Mouse (Mus musculus): ENCODE data around the gene Timm29. TPM values are rescaled to one million over a fixed set of nuclear protein-coding genes. Genes with fewer than 3 reads are reported as not detected.

The Timm29 gene
- polyA plus RNA-seq, 1 experiment: 1.2 TPM

DNA sequence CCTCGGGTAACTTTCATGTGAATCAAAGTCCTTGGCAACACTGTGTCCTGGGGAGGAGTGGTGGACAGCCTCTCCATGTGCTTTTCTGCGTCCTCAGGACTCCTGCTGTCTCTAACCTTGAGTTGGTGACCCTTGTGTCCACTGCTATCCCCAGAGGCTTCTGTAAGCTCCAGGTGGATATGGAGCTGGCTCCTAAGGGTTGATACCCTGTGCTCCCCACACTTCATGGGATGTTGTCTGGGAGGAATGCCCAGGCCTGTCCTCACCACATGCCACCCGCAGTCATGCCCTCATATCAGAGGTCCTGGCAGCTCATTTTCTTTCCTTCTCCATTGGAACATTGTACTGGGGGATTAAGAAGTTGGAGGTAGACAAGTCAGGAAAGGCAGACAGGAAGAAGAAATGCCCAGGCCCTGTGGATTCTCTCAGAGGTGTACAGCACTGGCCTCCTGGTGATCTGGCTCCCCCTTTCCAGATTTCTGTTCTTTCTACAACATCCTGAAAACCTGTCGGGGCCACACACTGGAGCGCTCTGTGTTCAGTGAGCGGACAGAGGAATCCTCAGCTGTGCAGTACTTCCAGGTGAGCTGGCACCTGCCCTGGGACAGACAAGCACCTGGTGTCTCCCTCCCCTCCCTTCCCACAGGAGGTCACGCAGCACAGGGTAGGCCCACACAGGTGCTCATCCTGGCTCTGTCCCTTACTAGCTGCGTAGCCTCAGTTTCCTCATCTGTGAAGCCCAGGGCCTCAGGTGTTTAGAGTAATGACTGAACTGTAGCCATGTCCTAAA is 18.3 kb upstream of the Timm29 start:
- no peaks in the 10 kb centered on the region for H3K9me3 ChIP-seq (ENCODE audit: control insufficient read depth, low read length)
- H3K4me3 ChIP-seq (replicated peaks): no peak overlapping the region
- H3K36me3 ChIP-seq (ENCODE audit: control insufficient read depth): peaks cover 96% of the 10 kb centered on the region
- no peaks in the 10 kb centered on the region for H3K27me3 ChIP-seq (ENCODE audit: control insufficient read depth)
- TF ChIP-seq GATA1 (IDR thresholded peaks at IDR 0.05; ENCODE audit: low read length): no peak
- TF ChIP-seq TAL1 (IDR thresholded peaks at IDR 0.05; ENCODE audit: low read length): no peak
- H3K4me1 ChIP-seq (ENCODE audit: control insufficient read depth): peaks cover 6% of the 10 kb centered on the region; the same call in 1 of the 2 replicates

DNA sequence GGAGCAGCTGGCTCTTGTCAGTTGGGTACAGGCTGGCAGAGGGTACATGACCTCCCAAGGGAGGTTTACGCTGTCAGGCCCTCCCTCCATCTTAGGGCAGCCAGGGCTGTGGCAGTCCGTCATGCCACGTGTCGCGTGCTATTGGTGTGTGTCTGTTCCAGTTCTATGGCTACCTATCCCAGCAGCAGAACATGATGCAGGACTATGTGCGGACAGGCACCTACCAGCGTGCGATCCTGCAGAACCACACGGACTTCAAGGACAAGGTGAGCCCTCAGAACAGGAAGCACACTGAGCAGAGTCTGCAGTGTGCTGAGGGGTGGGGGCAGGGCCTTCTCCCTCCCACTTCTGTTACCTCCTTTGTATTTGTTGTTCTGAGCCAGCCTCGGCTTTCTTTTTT is 17.3 kb upstream of the Timm29 start:
- TF ChIP-seq GATA1 (IDR thresholded peaks at IDR 0.05; ENCODE audit: low read length) (no peak), TAL1 (IDR thresholded peaks at IDR 0.05; ENCODE audit: low read length) (no peak)
- no peak overlapping the region for H3K4me3 ChIP-seq (replicated peaks)
- H3K4me1 ChIP-seq (ENCODE audit: control insufficient read depth): peaks cover 6% of the 10 kb centered on the region; the same call in 1 of the 2 replicates
- H3K9me3 ChIP-seq (ENCODE audit: control insufficient read depth, low read length): no peaks in the 10 kb centered on the region
- H3K36me3 ChIP-seq (ENCODE audit: control insufficient read depth): peaks cover 97% of the 10 kb centered on the region
- H3K27me3 ChIP-seq (ENCODE audit: control insufficient read depth): no peaks in the 10 kb centered on the region

DNA sequence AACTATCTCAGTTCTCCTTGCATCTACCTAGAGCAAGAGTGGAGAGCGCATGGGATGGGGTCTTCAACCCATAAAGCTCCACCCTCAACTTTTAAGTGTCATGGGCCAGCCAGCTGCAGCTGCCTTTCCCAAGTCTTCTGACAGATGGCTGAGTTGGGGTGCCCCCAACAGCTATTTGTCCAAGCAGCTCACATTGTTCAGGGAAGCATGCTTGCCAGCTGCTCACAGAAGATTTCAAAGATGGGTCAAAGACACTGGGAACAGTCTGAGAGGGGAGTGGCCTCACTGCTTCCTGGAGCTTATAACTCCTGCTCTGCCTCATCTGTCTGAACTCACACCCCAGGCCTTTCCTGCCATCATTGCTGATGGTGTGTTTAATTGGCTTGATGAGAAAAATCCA is 16.2 kb upstream of the Timm29 start:
- H3K9me3 ChIP-seq (ENCODE audit: control insufficient read depth, low read length): no peaks in the 10 kb centered on the region
- H3K4me1 ChIP-seq (ENCODE audit: control insufficient read depth): peaks cover 6% of the 10 kb centered on the region; the same call in 1 of the 2 replicates
- TF ChIP-seq GATA1 (IDR thresholded peaks at IDR 0.05; ENCODE audit: low read length) (no peak), TAL1 (IDR thresholded peaks at IDR 0.05; ENCODE audit: low read length) (no peak)
- H3K4me3 ChIP-seq (replicated peaks): no peak overlapping the region
- peaks cover 98% of the 10 kb centered on the region for H3K36me3 ChIP-seq (ENCODE audit: control insufficient read depth)
- no peaks in the 10 kb centered on the region for H3K27me3 ChIP-seq (ENCODE audit: control insufficient read depth)

GRCm38 (mm10) chr9:21578226-21578625 is 14.3 kb upstream of the Timm29 start:
- peaks cover 98% of the 10 kb centered on the region for H3K36me3 ChIP-seq (ENCODE audit: control insufficient read depth)
- TF ChIP-seq GATA1 (IDR thresholded peaks at IDR 0.05; ENCODE audit: low read length): no peak
- no peak for TF ChIP-seq TAL1 (IDR thresholded peaks at IDR 0.05; ENCODE audit: low read length)

GRCm38 (mm10) chr9:21585401-21585800 is 7.1 kb upstream of the Timm29 start:
- Histone ChIP-seq H3K27me3 (ENCODE audit: control insufficient read depth) (no peaks in the 10 kb centered on the region), H3K4me1 (ENCODE audit: control insufficient read depth) (peaks cover 2% of the 10 kb centered on the region; the same call in 1 of the 2 replicates), H3K4me3 (replicated peaks) (no peak overlapping the region), H3K36me3 (ENCODE audit: control insufficient read depth) (peaks cover 99% of the 10 kb centered on the region), H3K9me3 (ENCODE audit: control insufficient read depth, low read length) (no peaks in the 10 kb centered on the region)
- TF ChIP-seq TAL1 (IDR thresholded peaks at IDR 0.05; ENCODE audit: low read length): no peak
- no peak for TF ChIP-seq GATA1 (IDR thresholded peaks at IDR 0.05; ENCODE audit: low read length)

More at GRCm38 (mm10) chr9:21578226-21578625, 14.3 kb upstream of the Timm29 start:
- no peaks in the 10 kb centered on the region for H3K9me3 ChIP-seq (ENCODE audit: control insufficient read depth, low read length)
- no peaks in the 10 kb centered on the region for H3K27me3 ChIP-seq (ENCODE audit: control insufficient read depth)
- peaks cover 6% of the 10 kb centered on the region; the same call in 1 of the 2 replicates for H3K4me1 ChIP-seq (ENCODE audit: control insufficient read depth)
- H3K4me3 ChIP-seq (replicated peaks): no peak overlapping the region

DNA sequence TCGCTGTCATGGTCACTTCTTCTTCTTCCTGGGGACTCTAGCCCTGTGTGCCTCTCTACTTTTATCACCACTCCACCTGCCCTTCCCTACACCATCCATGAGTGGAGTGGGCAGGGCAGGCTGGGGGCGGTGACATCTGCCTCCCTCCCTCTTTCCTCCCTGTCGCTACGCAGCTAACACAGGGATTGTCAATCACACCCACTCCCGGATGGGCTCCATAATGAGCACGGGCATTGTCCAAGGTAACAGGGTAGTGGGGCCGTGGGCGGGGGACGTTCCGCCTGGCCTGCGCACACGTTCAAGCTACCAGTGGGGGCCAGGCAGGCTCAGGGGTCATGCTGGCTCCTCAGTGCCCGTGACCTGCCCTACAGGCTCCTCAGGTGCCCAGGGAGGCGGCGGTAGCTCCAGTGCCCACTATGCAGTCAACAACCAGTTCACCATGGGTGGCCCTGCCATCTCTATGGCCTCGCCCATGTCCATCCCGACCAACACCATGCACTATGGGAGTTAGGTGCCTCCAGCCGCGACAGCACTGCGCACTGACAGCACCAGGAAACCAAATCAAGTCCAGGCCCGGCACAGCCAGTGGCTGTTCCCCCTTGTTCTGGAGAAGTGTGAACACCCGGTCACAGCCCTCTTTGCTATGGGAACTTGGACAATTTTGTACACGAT is 4.7 kb upstream of the Timm29 start:
- Histone ChIP-seq H3K4me1 (ENCODE audit: control insufficient read depth) (peaks cover 16% of the 10 kb centered on the region), H3K9me3 (ENCODE audit: control insufficient read depth, low read length) (no peaks in the 10 kb centered on the region), H3K36me3 (ENCODE audit: control insufficient read depth) (peaks cover 84% of the 10 kb centered on the region), H3K27me3 (ENCODE audit: control insufficient read depth) (no peaks in the 10 kb centered on the region), H3K4me3 (replicated peaks) (no peak overlapping the region)
- TF ChIP-seq TAL1 (IDR thresholded peaks at IDR 0.05; ENCODE audit: low read length): no peak
- no peak for TF ChIP-seq GATA1 (IDR thresholded peaks at IDR 0.05; ENCODE audit: low read length)

GRCm38 (mm10) chr9:21588350-21588749 is 4.2 kb upstream of the Timm29 start:
- no peak overlapping the region for H3K4me3 ChIP-seq (replicated peaks)

DNA sequence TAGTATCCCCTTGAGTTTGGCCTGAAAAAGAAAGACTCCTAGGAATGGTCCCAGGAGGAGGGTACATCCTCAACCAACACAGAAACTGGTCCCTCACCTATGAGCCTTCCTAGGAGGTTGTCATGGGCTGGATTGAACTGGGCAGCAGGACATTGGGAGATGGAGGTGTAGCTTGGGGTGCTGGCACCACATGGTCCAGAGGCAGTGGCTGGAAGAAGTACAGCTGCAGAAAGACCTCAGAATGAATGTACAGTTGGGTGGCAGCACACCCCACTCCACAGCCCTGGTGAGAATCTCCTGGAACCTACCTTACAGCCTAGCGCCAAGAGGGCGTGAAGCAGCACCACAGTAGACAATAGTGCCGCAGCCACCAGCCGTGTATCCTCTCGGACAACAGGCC is 3.0 kb upstream of the Timm29 start:
- H3K36me3 ChIP-seq (ENCODE audit: control insufficient read depth): peaks cover 77% of the 10 kb centered on the region
- peaks cover 34% of the 10 kb centered on the region for H3K4me1 ChIP-seq (ENCODE audit: control insufficient read depth)

More at GRCm38 (mm10) chr9:21588350-21588749, 4.2 kb upstream of the Timm29 start:
- no peaks in the 10 kb centered on the region for H3K9me3 ChIP-seq (ENCODE audit: control insufficient read depth, low read length)
- TF ChIP-seq TAL1 (IDR thresholded peaks at IDR 0.05; ENCODE audit: low read length): no peak
- TF ChIP-seq GATA1 (IDR thresholded peaks at IDR 0.05; ENCODE audit: low read length): no peak
- peaks cover 22% of the 10 kb centered on the region for H3K4me1 ChIP-seq (ENCODE audit: control insufficient read depth)
- peaks cover 78% of the 10 kb centered on the region for H3K36me3 ChIP-seq (ENCODE audit: control insufficient read depth)
- H3K27me3 ChIP-seq (ENCODE audit: control insufficient read depth): no peaks in the 10 kb centered on the region

More for the DNA sequence above, 3.0 kb upstream of the Timm29 start:
- no peaks in the 10 kb centered on the region for H3K9me3 ChIP-seq (ENCODE audit: control insufficient read depth, low read length)
- no peak overlapping the region for H3K4me3 ChIP-seq (replicated peaks)
- no peaks in the 10 kb centered on the region for H3K27me3 ChIP-seq (ENCODE audit: control insufficient read depth)
- no peak for TF ChIP-seq GATA1 (IDR thresholded peaks at IDR 0.05; ENCODE audit: low read length)
- TF ChIP-seq TAL1 (IDR thresholded peaks at IDR 0.05; ENCODE audit: low read length): no peak

Measured in erythroblast, embryonic 14.5 days (primary cell).